Mouse (Mus musculus): ENCODE measurements around the gene Fam219b. TPM values are rescaled to one million over a fixed set of nuclear protein-coding genes. Genes with fewer than 3 reads are reported as not detected.

Fam219b gene
- polyA plus RNA-seq, 1 experiment from 2014 or later, result 14.8 TPM

DNA sequence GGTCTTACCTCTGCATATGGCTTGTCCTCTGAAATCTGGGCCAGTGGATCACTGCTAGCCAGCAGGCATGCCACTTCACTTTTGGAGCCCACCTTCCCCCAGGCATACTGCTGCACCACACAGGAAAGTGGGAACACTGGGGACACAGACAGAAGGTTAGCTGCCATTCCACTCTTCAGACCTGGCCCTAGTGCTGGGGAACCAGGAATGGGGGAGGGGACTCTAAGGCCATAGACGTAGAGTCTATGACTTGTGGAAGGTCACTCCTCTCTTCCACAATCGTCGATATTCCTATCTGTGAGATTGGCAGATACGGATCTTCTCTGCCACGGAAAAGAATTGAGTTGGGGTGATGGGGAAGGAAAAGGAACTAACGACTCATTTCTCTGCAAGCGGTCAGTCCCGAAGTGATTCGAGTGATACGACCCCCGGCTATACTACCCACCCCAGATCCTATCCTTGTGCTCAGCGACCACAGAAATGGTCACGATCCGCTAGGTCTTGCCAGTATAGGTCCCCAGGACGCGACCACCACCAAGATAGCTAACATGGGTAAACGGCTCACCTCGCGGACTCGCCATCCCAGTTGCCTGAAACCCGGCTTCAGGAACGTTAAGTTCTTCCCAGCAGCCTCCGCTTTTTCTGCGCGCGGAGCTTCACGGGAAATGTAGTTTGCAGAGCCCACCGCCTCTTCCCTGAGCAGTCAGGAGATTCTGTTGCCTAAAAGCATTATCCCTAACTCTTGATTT, 15.0 kb downstream of the Fam219b start, which contains the start of gene Mpi:
Gene Mpi (minus strand): TSS at position 625 of the 749 bp plus-strand sequence.
- peak within 1 kb of the TSS; percentile 66 for H3K4me3 ChIP-seq (ENCODE audit: low read depth, low read length)
- ATAC-seq (replicated peaks; ENCODE audit: low FRiP score), result peak; percentile 47
- no peaks in the 10 kb centered on the region for H3K9me3 ChIP-seq (ENCODE audit: control insufficient read depth, low read length)

DNA sequence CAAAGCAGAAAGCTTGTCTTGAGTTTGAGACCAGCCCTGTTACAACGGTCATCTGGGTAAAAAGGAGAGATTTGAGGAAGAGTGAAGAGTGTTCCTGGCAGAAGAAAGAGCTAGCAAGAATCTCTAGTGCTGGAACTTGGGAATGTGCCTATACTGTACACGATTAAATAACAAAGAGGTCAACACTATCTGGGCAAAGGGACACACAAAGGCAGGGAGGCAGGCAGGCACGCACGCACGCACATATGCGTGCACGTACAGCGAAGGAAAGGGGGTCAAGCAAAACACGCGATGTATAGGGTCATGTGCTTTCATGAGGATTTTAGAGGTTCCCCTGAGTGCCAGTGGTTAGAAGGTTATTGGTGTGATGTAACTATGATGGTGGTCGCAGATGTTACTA, 15.8 kb downstream of the Fam219b start:
- ATAC-seq (replicated peaks; ENCODE audit: low FRiP score), result no peak
- Histone ChIP-seq H3K27me3 (replicated peaks; ENCODE audit: control insufficient read depth, insufficient read depth, low read length) (no peaks in the 10 kb centered on the region), H3K4me3 (ENCODE audit: low read depth, low read length) (no peak overlapping the region), H3K4me1 (replicated peaks; ENCODE audit: control insufficient read depth, insufficient read depth, low read length) (peaks cover 10% of the 10 kb centered on the region; the same call in 1 of the 2 replicates), H3K9ac (ENCODE audit: low read depth, low read length) (no peak overlapping the region), H3K27ac (ENCODE audit: low read depth, low read length) (no peak overlapping the region), H3K9me3 (ENCODE audit: control insufficient read depth, low read length) (no peaks in the 10 kb centered on the region), H3K36me3 (ENCODE audit: control insufficient read depth, insufficient read depth, low read length) (peaks cover 8% of the 10 kb centered on the region), H3K4me2 (peak overlapping the region; percentile 0; the same call in 1 of the 2 replicates)
- DNase-seq (ENCODE audit: low spot score), result no peak
- 68% methylated on average over 11 of the region's 11 CpGs for WGBS

More for the DNA sequence above, 15.0 kb downstream of the Fam219b start, which contains the start of gene Mpi:
- H3K4me2 ChIP-seq, result peak within 1 kb of the TSS; percentile 74
- WGBS, result 3% methylated on average over 28 of the region's 28 CpGs
- peak; percentile 63 for DNase-seq (ENCODE audit: low spot score)
- H3K36me3 ChIP-seq (ENCODE audit: control insufficient read depth, insufficient read depth, low read length), result peaks cover 14% of the 10 kb centered on the region
- peaks cover 16% of the 10 kb centered on the region; the same call in 1 of the 2 replicates for H3K4me1 ChIP-seq (replicated peaks; ENCODE audit: control insufficient read depth, insufficient read depth, low read length)
- peak within 1 kb of the TSS; percentile 58 for H3K9ac ChIP-seq (ENCODE audit: low read depth, low read length)
- no peak within 1 kb of the TSS for H3K27ac ChIP-seq (ENCODE audit: low read depth, low read length)
- H3K27me3 ChIP-seq (replicated peaks; ENCODE audit: control insufficient read depth, insufficient read depth, low read length), result no peaks in the 10 kb centered on the region

DNA sequence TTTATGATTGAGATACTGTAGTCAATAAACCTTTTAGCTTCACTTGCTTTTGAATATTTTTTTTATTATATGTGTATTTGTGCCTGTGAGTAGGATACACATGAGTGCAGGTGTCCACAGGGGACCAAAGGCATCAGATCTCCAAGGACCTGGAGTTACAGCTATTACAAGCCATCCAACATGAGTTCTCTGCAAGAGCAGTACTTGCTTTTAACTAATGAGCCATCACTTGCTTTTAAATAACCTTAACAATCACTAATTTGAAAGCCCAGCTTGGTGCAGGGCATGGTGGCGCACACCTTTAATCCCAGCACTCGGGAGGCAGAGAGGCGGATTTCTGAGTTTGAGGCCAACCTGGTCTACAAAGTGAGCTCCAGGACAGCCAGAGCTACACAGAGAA, 17.4 kb downstream of the Fam219b start:
- 62% methylated on average over 3 of the region's 3 CpGs for WGBS
- ATAC-seq (replicated peaks; ENCODE audit: low FRiP score), result no peak
- no peaks in the 10 kb centered on the region for H3K9me3 ChIP-seq (ENCODE audit: control insufficient read depth, low read length)
- no peak overlapping the region for H3K9ac ChIP-seq (ENCODE audit: low read depth, low read length)
- DNase-seq (ENCODE audit: low spot score), result no peak
- no peak overlapping the region for H3K27ac ChIP-seq (ENCODE audit: low read depth, low read length)
- peaks cover 10% of the 10 kb centered on the region; the same call in 1 of the 2 replicates for H3K4me1 ChIP-seq (replicated peaks; ENCODE audit: control insufficient read depth, insufficient read depth, low read length)
- H3K27me3 ChIP-seq (replicated peaks; ENCODE audit: control insufficient read depth, insufficient read depth, low read length), result no peaks in the 10 kb centered on the region
- H3K36me3 ChIP-seq (ENCODE audit: control insufficient read depth, insufficient read depth, low read length), result 0 out of 2 replicates have a peak, but pooled peaks cover 4% of the 10 kb centered on the region
- no peak overlapping the region for H3K4me2 ChIP-seq
- no peak overlapping the region for H3K4me3 ChIP-seq (ENCODE audit: low read depth, low read length)

DNA sequence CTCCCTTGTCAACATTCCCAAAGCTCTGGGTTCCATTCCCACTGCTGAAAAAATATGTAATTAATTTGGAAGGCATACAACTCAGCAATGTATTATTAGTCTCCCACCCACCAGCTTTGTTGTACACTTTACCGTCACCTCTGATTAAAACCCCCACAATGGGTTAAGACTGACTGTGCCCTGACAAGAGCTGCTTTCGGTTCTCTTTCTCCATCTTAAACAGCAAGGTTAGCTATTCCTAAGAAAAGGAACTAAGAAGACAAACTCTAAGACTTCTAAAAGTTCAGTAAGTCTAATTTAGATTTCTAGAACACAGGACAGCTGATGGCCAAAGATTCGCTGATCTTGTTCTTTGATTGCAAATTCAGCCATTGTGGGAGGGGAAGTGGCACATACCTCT, 19.9 kb downstream of the Fam219b start:
- no peak for ATAC-seq (replicated peaks; ENCODE audit: low FRiP score)
- Histone ChIP-seq H3K9me3 (ENCODE audit: control insufficient read depth, low read length) (no peaks in the 10 kb centered on the region), H3K36me3 (ENCODE audit: control insufficient read depth, insufficient read depth, low read length) (no peaks in the 10 kb centered on the region), H3K27ac (ENCODE audit: low read depth, low read length) (no peak overlapping the region), H3K9ac (ENCODE audit: low read depth, low read length) (no peak overlapping the region), H3K4me2 (no peak overlapping the region), H3K27me3 (replicated peaks; ENCODE audit: control insufficient read depth, insufficient read depth, low read length) (no peaks in the 10 kb centered on the region), H3K4me3 (ENCODE audit: low read depth, low read length) (no peak overlapping the region), H3K4me1 (replicated peaks; ENCODE audit: control insufficient read depth, insufficient read depth, low read length) (peaks cover 10% of the 10 kb centered on the region)
- no peak for DNase-seq (ENCODE audit: low spot score)
- WGBS, result 71% methylated on average over 3 of the region's 3 CpGs

DNA sequence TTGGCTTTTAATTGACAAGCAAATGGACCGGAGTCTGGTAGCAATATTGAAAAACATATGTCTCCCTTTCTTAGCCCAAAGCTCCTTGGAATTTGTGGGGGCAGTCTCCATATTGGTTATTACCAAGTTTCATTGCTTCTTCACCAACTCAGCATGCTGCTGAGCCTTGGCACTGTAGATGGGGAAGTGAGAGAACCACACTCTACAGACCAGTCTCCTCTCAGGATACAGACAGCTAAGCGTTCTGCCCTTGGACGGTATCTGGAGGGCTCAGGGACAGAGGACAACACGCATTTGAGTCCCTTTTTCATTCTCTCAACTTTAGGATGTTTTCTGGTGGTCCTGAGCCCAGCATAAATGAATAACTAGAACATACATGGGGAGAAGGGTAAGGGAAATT, 21.3 kb downstream of the Fam219b start:
- ATAC-seq (replicated peaks; ENCODE audit: low FRiP score), result no peak
- WGBS, result 77% methylated on average over 4 of the region's 4 CpGs

DNA sequence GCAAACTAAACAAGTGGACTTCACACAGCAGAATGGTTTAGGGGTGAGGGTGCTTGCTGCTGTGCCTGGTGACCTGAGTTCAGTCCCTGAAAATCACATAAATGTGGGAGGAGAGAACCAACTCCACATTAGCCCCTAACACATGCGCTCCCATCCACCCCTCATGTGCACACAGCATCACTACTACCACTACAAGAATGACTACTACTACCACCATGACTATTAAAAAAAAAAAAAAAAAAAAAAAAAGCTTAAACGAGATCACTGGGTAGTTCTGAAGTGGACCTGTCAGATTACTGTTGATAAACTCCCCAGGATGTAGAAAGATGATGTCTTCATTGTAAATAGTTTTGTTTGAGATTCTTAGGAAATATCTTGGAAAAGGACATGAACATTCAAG, 22.2 kb downstream of the Fam219b start:
- WGBS, result 72% methylated on average over 2 of the region's 2 CpGs
- Histone ChIP-seq H3K9ac (ENCODE audit: low read depth, low read length) (no peak overlapping the region), H3K27ac (ENCODE audit: low read depth, low read length) (no peak overlapping the region), H3K27me3 (replicated peaks; ENCODE audit: control insufficient read depth, insufficient read depth, low read length) (no peaks in the 10 kb centered on the region), H3K4me3 (ENCODE audit: low read depth, low read length) (no peak overlapping the region), H3K4me2 (no peak overlapping the region), H3K4me1 (replicated peaks; ENCODE audit: control insufficient read depth, insufficient read depth, low read length) (peaks cover 17% of the 10 kb centered on the region), H3K9me3 (ENCODE audit: control insufficient read depth, low read length) (no peaks in the 10 kb centered on the region), H3K36me3 (ENCODE audit: control insufficient read depth, insufficient read depth, low read length) (no peaks in the 10 kb centered on the region)
- DNase-seq (ENCODE audit: low spot score) (no peak), ATAC-seq (replicated peaks; ENCODE audit: low FRiP score) (no peak)

More for the DNA sequence above, 21.3 kb downstream of the Fam219b start:
- Histone ChIP-seq H3K4me3 (ENCODE audit: low read depth, low read length) (no peak overlapping the region), H3K9me3 (ENCODE audit: control insufficient read depth, low read length) (no peaks in the 10 kb centered on the region), H3K27ac (ENCODE audit: low read depth, low read length) (no peak overlapping the region), H3K36me3 (ENCODE audit: control insufficient read depth, insufficient read depth, low read length) (no peaks in the 10 kb centered on the region), H3K4me2 (no peak overlapping the region), H3K9ac (ENCODE audit: low read depth, low read length) (no peak overlapping the region), H3K27me3 (replicated peaks; ENCODE audit: control insufficient read depth, insufficient read depth, low read length) (no peaks in the 10 kb centered on the region), H3K4me1 (replicated peaks; ENCODE audit: control insufficient read depth, insufficient read depth, low read length) (peaks cover 16% of the 10 kb centered on the region)
- DNase-seq (ENCODE audit: low spot score), result no peak

DNA sequence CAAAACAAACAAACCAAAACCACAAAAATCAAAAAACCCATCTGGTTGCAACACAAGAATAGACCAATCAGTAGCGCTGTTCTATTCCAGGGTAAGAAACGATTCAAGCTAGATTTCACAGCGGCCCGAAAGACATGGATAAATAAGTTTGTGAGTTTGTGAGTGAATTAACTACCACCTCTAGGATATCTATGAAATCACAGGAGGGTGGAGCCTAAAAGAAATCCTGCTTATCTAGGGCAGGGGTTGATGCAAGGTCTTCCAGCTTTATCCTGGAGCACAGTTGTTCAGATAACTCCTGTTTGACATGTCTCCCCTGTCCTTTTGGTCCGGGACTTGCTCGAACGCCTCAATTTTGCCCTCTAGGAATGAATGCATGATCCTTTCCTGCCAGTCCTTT, 22.9 kb downstream of the Fam219b start:
- Histone ChIP-seq H3K27ac (ENCODE audit: low read depth, low read length) (0 out of 2 replicates have a peak overlapping the region, but pooled peaks have one; percentile 62), H3K36me3 (ENCODE audit: control insufficient read depth, insufficient read depth, low read length) (no peaks in the 10 kb centered on the region), H3K4me3 (ENCODE audit: low read depth, low read length) (peak overlapping the region; percentile 74), H3K4me1 (replicated peaks; ENCODE audit: control insufficient read depth, insufficient read depth, low read length) (peaks cover 17% of the 10 kb centered on the region), H3K9ac (ENCODE audit: low read depth, low read length) (no peak overlapping the region), H3K27me3 (replicated peaks; ENCODE audit: control insufficient read depth, insufficient read depth, low read length) (no peaks in the 10 kb centered on the region), H3K9me3 (ENCODE audit: control insufficient read depth, low read length) (no peaks in the 10 kb centered on the region), H3K4me2 (peak overlapping the region; percentile 93)
- DNase-seq (ENCODE audit: low spot score) (no peak), ATAC-seq (replicated peaks; ENCODE audit: low FRiP score) (no peak)
- WGBS, result 31% methylated on average over 7 of the region's 7 CpGs

DNA sequence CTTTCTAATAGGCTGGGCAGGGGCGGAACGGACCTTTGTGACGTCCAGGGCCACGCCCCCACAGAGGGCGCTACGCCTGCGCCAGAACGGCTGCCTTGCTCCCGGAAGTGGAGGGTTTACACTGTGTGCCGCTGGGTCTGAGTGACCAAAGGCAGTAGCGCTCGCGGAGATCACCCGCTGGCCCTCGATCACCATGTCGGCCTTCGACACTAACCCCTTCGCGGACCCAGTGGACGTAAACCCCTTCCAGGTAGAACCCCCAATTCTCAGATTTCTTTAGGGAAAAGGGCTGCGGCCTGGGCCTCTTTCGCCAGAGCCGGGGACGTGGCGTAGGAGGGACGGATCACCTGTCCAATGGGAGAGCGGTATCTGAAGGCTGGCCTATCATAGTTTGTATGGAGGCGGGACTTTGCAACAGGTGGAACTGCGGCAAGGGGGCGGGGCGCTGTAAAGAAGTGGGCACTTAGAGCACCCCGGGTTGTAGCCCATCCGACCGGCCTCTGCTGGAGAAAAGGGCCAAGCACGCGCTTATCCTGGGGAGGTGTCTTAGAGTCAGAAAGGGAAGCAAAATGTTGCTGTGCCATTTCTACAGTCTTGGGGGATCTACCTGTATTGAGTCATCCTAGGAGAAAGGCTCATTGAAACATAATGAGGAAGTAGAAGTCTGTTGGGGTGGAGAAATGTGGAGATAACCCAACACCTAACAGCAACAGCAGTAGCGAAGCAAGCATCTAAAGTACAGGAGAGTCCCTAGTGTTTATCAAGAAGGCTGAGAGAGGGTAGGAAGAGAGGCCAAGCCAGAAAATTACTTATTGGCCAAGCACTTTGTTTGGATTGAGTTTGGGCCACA, 23.8 kb downstream of the Fam219b start, which contains the start of gene Scamp2:
Gene Scamp2 (plus strand): TSS at position 83 of the 850 bp plus-strand sequence.
- peak within 1 kb of the TSS; percentile 74 for H3K4me3 ChIP-seq (ENCODE audit: low read depth, low read length)
- peak within 1 kb of the TSS; percentile 73 for H3K9ac ChIP-seq (ENCODE audit: low read depth, low read length)
- H3K27me3 ChIP-seq (replicated peaks; ENCODE audit: control insufficient read depth, insufficient read depth, low read length), result no peaks in the 10 kb centered on the region
- H3K27ac ChIP-seq (ENCODE audit: low read depth, low read length), result peak within 1 kb of the TSS; percentile 62
- DNase-seq (ENCODE audit: low spot score) (peak; percentile 96), ATAC-seq (replicated peaks; ENCODE audit: low FRiP score) (peak; percentile 99)
- peaks cover 17% of the 10 kb centered on the region for H3K4me1 ChIP-seq (replicated peaks; ENCODE audit: control insufficient read depth, insufficient read depth, low read length)
- H3K36me3 ChIP-seq (ENCODE audit: control insufficient read depth, insufficient read depth, low read length), result no peaks in the 10 kb centered on the region
- peak within 1 kb of the TSS; percentile 93 for H3K4me2 ChIP-seq
- WGBS, result under 1% methylated on average over 37 of the region's 37 CpGs
- H3K9me3 ChIP-seq (ENCODE audit: control insufficient read depth, low read length), result no peaks in the 10 kb centered on the region
